Mouse (Mus musculus) cerebellum, adult 11 months (tissue): ENCODE results near the gene Foxp4.
"Not testable (repeated sequence)": the region's sequence is repeated elsewhere in the genome, so short reads cannot be mapped to it uniquely, and the experiment has no call there.

Experiments used
- DNase-seq: peaks from one replicate; pipeline ENCODE4 v3.0.0; 2022

The Foxp4 gene

GRCm38 (mm10) chr17:47889267-47889666 is 35.2 kb downstream of the Foxp4 start:
- no peak for DNase-seq

- no peak for DNase-seq
These were observed 35.8 kb downstream of the Foxp4 start for GRCm38 (mm10) chr17:47888641-47889040.

- no peak for DNase-seq
These were observed 36.3 kb downstream of the Foxp4 start for GRCm38 (mm10) chr17:47888155-47888455.

- no peak for DNase-seq
These were observed 36.9 kb downstream of the Foxp4 start for GRCm38 (mm10) chr17:47887381-47888154.

- DNase-seq, result no peak
These were observed 41.3 kb downstream of the Foxp4 start for GRCm38 (mm10) chr17:47883099-47883498.

- DNase-seq, result no peak
These were observed 43.1 kb downstream of the Foxp4 start for GRCm38 (mm10) chr17:47881330-47881729.

GRCm38 (mm10) chr17:47879207-47879606 is 45.2 kb downstream of the Foxp4 start:
- DNase-seq, result no peak

- peak; percentile 56 for DNase-seq
These were observed 45.9 kb downstream of the Foxp4 start for GRCm38 (mm10) chr17:47878378-47879089.

GRCm38 (mm10) chr17:47877715-47878377 is 46.6 kb downstream of the Foxp4 start:
- no peak for DNase-seq

GRCm38 (mm10) chr17:47876776-47877714 is 47.4 kb downstream of the Foxp4 start:
- no peak for DNase-seq

- peak; percentile 69 for DNase-seq
These were observed 51.1 kb downstream of the Foxp4 start for GRCm38 (mm10) chr17:47873341-47873791.

- DNase-seq, result no peak
These were observed 52.0 kb downstream of the Foxp4 start for GRCm38 (mm10) chr17:47872311-47873011.

GRCm38 (mm10) chr17:47869874-47870273 is 54.6 kb downstream of the Foxp4 start:
- no peak for DNase-seq

- DNase-seq, result peak; percentile 51
These were observed 58.4 kb downstream of the Foxp4 start for GRCm38 (mm10) chr17:47866037-47866436.

GRCm38 (mm10) chr17:47864496-47864895 is 59.9 kb downstream of the Foxp4 start:
- peak; percentile 69 for DNase-seq

- no peak for DNase-seq
These were observed 61.0 kb downstream of the Foxp4 start for GRCm38 (mm10) chr17:47863437-47863836.

GRCm38 (mm10) chr17:47863023-47863422 is 61.4 kb downstream of the Foxp4 start:
- DNase-seq, result no peak

GRCm38 (mm10) chr17:47855544-47855943 is 68.9 kb downstream of the Foxp4 start:
- DNase-seq, result no peak

GRCm38 (mm10) chr17:47854908-47855307 is 69.5 kb downstream of the Foxp4 start:
- DNase-seq, result no peak

- no peak for DNase-seq
These were observed 70.7 kb downstream of the Foxp4 start for GRCm38 (mm10) chr17:47853760-47854159.

- no peak for DNase-seq
These were observed 71.1 kb downstream of the Foxp4 start for GRCm38 (mm10) chr17:47853336-47853735.

- DNase-seq, result not testable (repeated sequence)
These were observed 72.6 kb downstream of the Foxp4 start for GRCm38 (mm10) chr17:47851798-47852360.
